Mouse (Mus musculus): Measurements from ENCODE around the gene Olfr288. TPM values are rescaled to one million over a fixed set of nuclear protein-coding genes. Genes with fewer than 3 reads are reported as not detected.

Gene Olfr288
- not detected in 2 replicates for polyA plus RNA-seq (2012; rRNA removed)

GRCm38 (mm10) chr15:98195442-98195841 lies at the start of gene Olfr288:
Gene Olfr288, minus strand, starts transcription at chr15:98195542.
- DNase-seq: no peak
- Histone ChIP-seq H3K4me3 (replicated peaks; ENCODE audit: extremely low read depth, low read depth, low read length) (no peak within 1 kb of the TSS), H3K4me1 (ENCODE audit: control insufficient read depth, insufficient read depth, low read length) (no peaks in the 10 kb centered on the region)
- TF ChIP-seq POLR2A (IDR thresholded peaks at IDR 0.05; ENCODE audit: borderline replicate concordance, extremely low read depth, low read depth, low read length): no peak
- TF ChIP-seq CTCF (IDR thresholded peaks at IDR 0.05; ENCODE audit: insufficient read depth, low read length): no peak
- 64% methylated on average over 3 of the region's 3 CpGs for WGBS

GRCm38 (mm10) chr15:98235442-98235841 lies 40.1 kb upstream of the Olfr288 start:
- WGBS: 75% methylated on average over 4 of the region's 4 CpGs
- TF ChIP-seq CTCF (IDR thresholded peaks at IDR 0.05; ENCODE audit: insufficient read depth, low read length) (no peak), POLR2A (IDR thresholded peaks at IDR 0.05; ENCODE audit: borderline replicate concordance, extremely low read depth, low read depth, low read length) (no peak)
- H3K4me3 ChIP-seq (replicated peaks; ENCODE audit: extremely low read depth, low read depth, low read length): no peak overlapping the region
- no peaks in the 10 kb centered on the region for H3K4me1 ChIP-seq (ENCODE audit: control insufficient read depth, insufficient read depth, low read length)
- DNase-seq: no peak

GRCm38 (mm10) chr15:98234350-98234749 lies 39.0 kb upstream of the Olfr288 start, which contains the start of gene Olfr286:
Gene Olfr286, minus strand, starts transcription at chr15:98234450.
- TF ChIP-seq CTCF (IDR thresholded peaks at IDR 0.05; ENCODE audit: insufficient read depth, low read length) (no peak), POLR2A (IDR thresholded peaks at IDR 0.05; ENCODE audit: borderline replicate concordance, extremely low read depth, low read depth, low read length) (no peak)
- DNase-seq: no peak
- 85% methylated on average over 4 of the region's 4 CpGs for WGBS
- H3K4me3 ChIP-seq (replicated peaks; ENCODE audit: extremely low read depth, low read depth, low read length): no peak within 1 kb of the TSS
- H3K4me1 ChIP-seq (ENCODE audit: control insufficient read depth, insufficient read depth, low read length): no peaks in the 10 kb centered on the region

- 73% methylated on average over 7 of the region's 7 CpGs for WGBS
- TF ChIP-seq POLR2A (IDR thresholded peaks at IDR 0.05; ENCODE audit: borderline replicate concordance, extremely low read depth, low read depth, low read length) (no peak), CTCF (IDR thresholded peaks at IDR 0.05; ENCODE audit: insufficient read depth, low read length) (no peak)
- no peak for DNase-seq
- Histone ChIP-seq H3K4me3 (replicated peaks; ENCODE audit: extremely low read depth, low read depth, low read length) (no peak overlapping the region), H3K4me1 (ENCODE audit: control insufficient read depth, insufficient read depth, low read length) (no peaks in the 10 kb centered on the region)
These were observed 30.8 kb upstream of the Olfr288 start for GRCm38 (mm10) chr15:98226096-98226495.

GRCm38 (mm10) chr15:98225610-98226009 lies 30.3 kb upstream of the Olfr288 start:
- Histone ChIP-seq H3K4me1 (ENCODE audit: control insufficient read depth, insufficient read depth, low read length) (no peaks in the 10 kb centered on the region), H3K4me3 (replicated peaks; ENCODE audit: extremely low read depth, low read depth, low read length) (no peak overlapping the region)
- no peak for DNase-seq
- WGBS: 40% methylated on average over 16 of the region's 16 CpGs
- TF ChIP-seq CTCF (IDR thresholded peaks at IDR 0.05; ENCODE audit: insufficient read depth, low read length): no peak
- TF ChIP-seq POLR2A (IDR thresholded peaks at IDR 0.05; ENCODE audit: borderline replicate concordance, extremely low read depth, low read depth, low read length): no peak

- H3K4me3 ChIP-seq (replicated peaks; ENCODE audit: extremely low read depth, low read depth, low read length): no peak overlapping the region
- no peaks in the 10 kb centered on the region for H3K4me1 ChIP-seq (ENCODE audit: control insufficient read depth, insufficient read depth, low read length)
- TF ChIP-seq CTCF (IDR thresholded peaks at IDR 0.05; ENCODE audit: insufficient read depth, low read length) (no peak), POLR2A (IDR thresholded peaks at IDR 0.05; ENCODE audit: borderline replicate concordance, extremely low read depth, low read depth, low read length) (no peak)
These were observed 27.0 kb upstream of the Olfr288 start for GRCm38 (mm10) chr15:98222377-98222776.

GRCm38 (mm10) chr15:98220877-98221276 lies 25.5 kb upstream of the Olfr288 start, which contains the start of the genes Gm44579 and Olfr287:
Gene Gm44579, minus strand, starts transcription at chr15:98220977.
Gene Olfr287, minus strand, starts transcription at chr15:98221056.
- H3K4me3 ChIP-seq (replicated peaks; ENCODE audit: extremely low read depth, low read depth, low read length): no peak within 1 kb of the TSS
- 60% methylated on average over 4 of the region's 4 CpGs for WGBS
- DNase-seq: no peak
- H3K4me1 ChIP-seq (ENCODE audit: control insufficient read depth, insufficient read depth, low read length): no peaks in the 10 kb centered on the region
- TF ChIP-seq CTCF (IDR thresholded peaks at IDR 0.05; ENCODE audit: insufficient read depth, low read length) (no peak), POLR2A (IDR thresholded peaks at IDR 0.05; ENCODE audit: borderline replicate concordance, extremely low read depth, low read depth, low read length) (no peak)

More at GRCm38 (mm10) chr15:98222377-98222776, 27.0 kb upstream of the Olfr288 start:
- DNase-seq: no peak

GRCm38 (mm10) chr15:98214130-98214529 lies 18.8 kb upstream of the Olfr288 start:
- TF ChIP-seq POLR2A (IDR thresholded peaks at IDR 0.05; ENCODE audit: borderline replicate concordance, extremely low read depth, low read depth, low read length) (no peak), CTCF (IDR thresholded peaks at IDR 0.05; ENCODE audit: insufficient read depth, low read length) (no peak)
- 43% methylated on average over 5 of the region's 5 CpGs for WGBS
- no peak for DNase-seq
- H3K4me1 ChIP-seq (ENCODE audit: control insufficient read depth, insufficient read depth, low read length): no peaks in the 10 kb centered on the region
- H3K4me3 ChIP-seq (replicated peaks; ENCODE audit: extremely low read depth, low read depth, low read length): no peak overlapping the region

- TF ChIP-seq CTCF (IDR thresholded peaks at IDR 0.05; ENCODE audit: insufficient read depth, low read length) (no peak), POLR2A (IDR thresholded peaks at IDR 0.05; ENCODE audit: borderline replicate concordance, extremely low read depth, low read depth, low read length) (no peak)
- H3K4me1 ChIP-seq (ENCODE audit: control insufficient read depth, insufficient read depth, low read length): no peaks in the 10 kb centered on the region
- no peak overlapping the region for H3K4me3 ChIP-seq (replicated peaks; ENCODE audit: extremely low read depth, low read depth, low read length)
- no peak for DNase-seq
- WGBS: 48% methylated on average over 5 of the region's 5 CpGs
These were observed 18.1 kb upstream of the Olfr288 start for GRCm38 (mm10) chr15:98213336-98213870.

GRCm38 (mm10) chr15:98209676-98210075 lies 14.3 kb upstream of the Olfr288 start:
- no peak for DNase-seq
- 63% methylated on average over 7 of the region's 7 CpGs for WGBS
- H3K4me1 ChIP-seq (ENCODE audit: control insufficient read depth, insufficient read depth, low read length): no peaks in the 10 kb centered on the region
- no peak for TF ChIP-seq CTCF (IDR thresholded peaks at IDR 0.05; ENCODE audit: insufficient read depth, low read length)
- no peak for TF ChIP-seq POLR2A (IDR thresholded peaks at IDR 0.05; ENCODE audit: borderline replicate concordance, extremely low read depth, low read depth, low read length)
- no peak overlapping the region for H3K4me3 ChIP-seq (replicated peaks; ENCODE audit: extremely low read depth, low read depth, low read length)

Measured in lung, adult 2 months (tissue).